Mouse (Mus musculus) midbrain, embryonic 14.5 days (tissue): Measurements from ENCODE around the gene Dok7. TPM values are rescaled to one million over a fixed set of nuclear protein-coding genes. Genes with fewer than 3 reads are reported as not detected.

ENCODE experiments used
- ATAC-seq: fragments of 200-750 bp; cut with Nextera tagmentation; 2 replicates; pipeline ENCODE4 v1.8.0; 2017; ENCODE audit warnings: moderate number of reproducible peaks, moderate library complexity; ENCODE audit not compliant: low FRiP score, low TSS enrichment
- DNase-seq: peaks from one replicate; pipeline ENCODE4 v3.0.0-alpha.2; 2015
- H3K27ac ChIP-seq: fragments of 300-500 bp; sonication (generic); replicated peaks from 2 replicates; pipeline ENCODE4 v1.5.1; 2014; ENCODE audit warnings: mild to moderate bottlenecking, low read depth, low read length, moderate library complexity
- H3K27me3 ChIP-seq: fragments of 300-500 bp; sonication (generic); 2 replicates; pipeline ENCODE4 v1.6.1; 2014; ENCODE audit warnings: low read length, control low read depth, mixed read lengths; ENCODE audit not compliant: control insufficient read depth, insufficient read depth
- H3K36me3 ChIP-seq: fragments of 300-500 bp; sonication (generic); 2 replicates; pipeline ENCODE4 v1.6.1; 2014; ENCODE audit warnings: low read length, control low read depth; ENCODE audit not compliant: control insufficient read depth, insufficient read depth
- H3K4me1 ChIP-seq: fragments of 300-500 bp; sonication (generic); 2 replicates; pipeline ENCODE4 v1.6.1; 2014; ENCODE audit warnings: mild to moderate bottlenecking, antibody characterized with exemption, low read length, control low read depth; ENCODE audit not compliant: control insufficient read depth, insufficient read depth
- H3K4me2 ChIP-seq: fragments of 300-500 bp; sonication (generic); 2 replicates; pipeline ENCODE4 v1.6.1; 2014; ENCODE audit warnings: mild to moderate bottlenecking, low read length, moderate library complexity
- H3K4me3 ChIP-seq: fragments of 300-500 bp; sonication (generic); replicated peaks from 2 replicates; pipeline ENCODE4 v1.5.1; 2014; ENCODE audit warnings: low read depth, low read length
- H3K9ac ChIP-seq: fragments of 300-500 bp; sonication (generic); replicated peaks from 2 replicates; pipeline ENCODE4 v1.6.1; 2014; ENCODE audit warnings: mild to moderate bottlenecking, low read length, moderate library complexity
- H3K9me3 ChIP-seq: fragments of 300-500 bp; sonication (generic); 2 replicates; pipeline ENCODE4 v1.6.1; 2016; ENCODE audit warnings: low read length, control low read depth, mixed read lengths; ENCODE audit not compliant: control insufficient read depth
- WGBS: fragments of 180-500 bp; shearing (Covaris S2); extraction: QIAGEN DNeasy Blood & Tissue Kit; methylation state at CpG from one replicate; pipeline ENCODE4 v1.1.7; 2014; 5-methylcytosine and 5-hydroxymethylcytosine counted together
- polyA plus RNA-seq: library from polyadenylated mRNA; unstranded; fragments of >200 nt; fragmentation: Nextera tagmentation; extraction: Ambion mirVana; gene quantifications from 2 replicates; pipeline ENCODE4 v1.2.1, GENCODE M21; 2014

Gene Dok7
- polyA plus RNA-seq, result 3.6 and 6.2 TPM in 2 replicates

DNA sequence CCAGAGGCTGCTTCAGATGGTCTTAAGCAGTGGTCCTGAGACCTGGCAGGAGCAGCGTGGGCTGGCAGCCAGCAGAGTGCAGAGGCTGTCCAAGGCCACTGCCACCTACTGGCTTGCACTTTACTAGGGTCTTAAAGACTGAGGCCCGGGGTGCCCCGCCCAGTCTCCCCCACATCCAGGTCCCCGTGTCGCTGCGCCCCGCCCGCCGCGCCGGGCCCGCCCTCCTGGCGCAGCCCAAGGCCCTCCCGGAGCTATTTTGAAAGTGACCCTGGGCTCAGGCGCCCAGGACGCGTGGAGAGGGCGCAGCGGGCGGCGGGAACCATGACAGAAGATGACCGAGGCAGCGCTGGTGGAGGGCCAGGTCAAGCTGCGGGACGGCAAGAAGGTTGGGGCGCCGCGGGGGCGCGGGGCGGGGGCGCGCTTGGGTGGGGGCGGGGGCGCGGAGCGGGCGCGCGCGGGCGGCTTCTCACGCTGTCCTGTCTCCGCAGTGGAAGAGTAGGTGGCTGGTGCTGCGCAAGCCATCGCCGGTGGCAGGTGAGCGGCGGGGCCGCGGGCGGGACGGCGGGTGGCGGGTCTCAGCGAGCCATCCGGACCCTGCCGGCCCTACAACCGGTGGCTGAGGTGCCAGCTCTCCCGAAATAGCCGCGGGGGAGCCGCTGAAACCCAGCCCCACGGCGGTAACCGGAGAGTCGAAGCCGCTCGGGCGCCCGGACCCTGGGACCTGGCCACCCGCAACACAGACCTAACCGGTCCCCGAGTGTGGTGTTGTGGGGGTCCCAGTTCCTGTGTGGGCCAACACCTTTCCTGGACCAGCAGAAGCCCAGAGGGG lies at the start of gene Dok7:
Dok7 (plus strand) TSS at position 163 of the 829 bp plus-strand sequence.
- Histone ChIP-seq H3K27ac (peak within 1 kb of the TSS; percentile 49; the same call in 1 of the 2 replicates), H3K9me3 (no peaks in the 10 kb centered on the region), H3K4me2 (peak within 1 kb of the TSS; percentile 88), H3K4me1 (peaks cover 8% of the 10 kb centered on the region), H3K36me3 (no peaks in the 10 kb centered on the region), H3K9ac (peak within 1 kb of the TSS; percentile 68), H3K4me3 (peak within 1 kb of the TSS; percentile 54), H3K27me3 (no peaks in the 10 kb centered on the region)
- 2% methylated on average over 63 of the region's 74 CpGs for WGBS
- peak; percentile 72 for DNase-seq
- peak; percentile 66; the same call in 1 of the 2 replicates for ATAC-seq

- no peak for DNase-seq
- H3K9me3 ChIP-seq, result no peaks in the 10 kb centered on the region
- 94% methylated on average over 4 of the region's 4 CpGs for WGBS
- H3K27ac ChIP-seq, result no peak overlapping the region
- no peak overlapping the region for H3K4me2 ChIP-seq
- H3K9ac ChIP-seq, result no peak overlapping the region
- H3K27me3 ChIP-seq, result no peaks in the 10 kb centered on the region
- H3K36me3 ChIP-seq, result 0 out of 2 replicates have a peak, but pooled peaks cover 3% of the 10 kb centered on the region
- peaks cover 9% of the 10 kb centered on the region for H3K4me1 ChIP-seq
- H3K4me3 ChIP-seq, result no peak overlapping the region
- no peak for ATAC-seq
Measured at GRCm38 (mm10) chr5:35009163-35009562, 47.4 kb upstream of the Dok7 start.

DNA sequence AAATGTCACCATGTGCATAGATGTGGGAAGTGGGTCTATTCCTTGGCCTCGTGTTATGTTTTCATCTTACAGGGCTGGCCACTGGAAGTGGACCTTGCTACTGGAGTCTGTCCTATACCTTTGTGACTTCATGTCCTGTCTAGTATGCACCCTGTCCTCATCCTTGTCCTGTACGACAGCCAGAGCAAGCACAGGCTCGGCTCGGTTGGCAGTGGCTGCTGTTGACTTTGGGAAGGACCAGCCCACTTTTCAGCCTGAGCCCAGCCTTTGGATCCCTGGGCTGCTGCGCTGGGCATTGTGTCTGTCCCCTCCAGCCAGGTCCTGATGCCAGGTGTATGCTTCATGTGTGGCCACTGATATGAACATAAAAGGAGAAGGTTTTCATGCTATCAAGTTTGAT lies 45.9 kb upstream of the Dok7 start:
- H3K9me3 ChIP-seq, result no peaks in the 10 kb centered on the region
- DNase-seq (no peak), ATAC-seq (no peak)
- H3K27ac ChIP-seq, result no peak overlapping the region
- no peak overlapping the region for H3K4me2 ChIP-seq
- 0 out of 2 replicates have a peak, but pooled peaks cover 3% of the 10 kb centered on the region for H3K36me3 ChIP-seq
- H3K27me3 ChIP-seq, result no peaks in the 10 kb centered on the region
- peaks cover 18% of the 10 kb centered on the region for H3K4me1 ChIP-seq
- no peak overlapping the region for H3K4me3 ChIP-seq
- no peak overlapping the region for H3K9ac ChIP-seq
- WGBS, result 79% methylated on average over 5 of the region's 5 CpGs

GRCm38 (mm10) chr5:35011156-35011923 lies 45.2 kb upstream of the Dok7 start:
- ATAC-seq (no peak), DNase-seq (no peak)
- Histone ChIP-seq H3K27ac (no peak overlapping the region), H3K9me3 (no peaks in the 10 kb centered on the region), H3K4me2 (no peak overlapping the region), H3K4me1 (peaks cover 18% of the 10 kb centered on the region), H3K27me3 (no peaks in the 10 kb centered on the region), H3K36me3 (0 out of 2 replicates have a peak, but pooled peaks cover 3% of the 10 kb centered on the region), H3K4me3 (no peak overlapping the region), H3K9ac (no peak overlapping the region)
- WGBS, result 85% methylated on average over 6 of the region's 6 CpGs

GRCm38 (mm10) chr5:35014036-35014435 lies 42.5 kb upstream of the Dok7 start:
- DNase-seq (peak; percentile 69), ATAC-seq (peak; percentile 62; the same call in 1 of the 2 replicates)
- 20% methylated on average over 6 of the region's 6 CpGs for WGBS
- Histone ChIP-seq H3K27ac (peak overlapping the region; percentile 79), H3K36me3 (no peaks in the 10 kb centered on the region), H3K4me3 (no peak overlapping the region), H3K9ac (0 out of 2 replicates have a peak overlapping the region, but pooled peaks have one; percentile 16), H3K4me2 (no peak overlapping the region), H3K4me1 (peaks cover 18% of the 10 kb centered on the region), H3K9me3 (no peaks in the 10 kb centered on the region), H3K27me3 (no peaks in the 10 kb centered on the region)

DNA sequence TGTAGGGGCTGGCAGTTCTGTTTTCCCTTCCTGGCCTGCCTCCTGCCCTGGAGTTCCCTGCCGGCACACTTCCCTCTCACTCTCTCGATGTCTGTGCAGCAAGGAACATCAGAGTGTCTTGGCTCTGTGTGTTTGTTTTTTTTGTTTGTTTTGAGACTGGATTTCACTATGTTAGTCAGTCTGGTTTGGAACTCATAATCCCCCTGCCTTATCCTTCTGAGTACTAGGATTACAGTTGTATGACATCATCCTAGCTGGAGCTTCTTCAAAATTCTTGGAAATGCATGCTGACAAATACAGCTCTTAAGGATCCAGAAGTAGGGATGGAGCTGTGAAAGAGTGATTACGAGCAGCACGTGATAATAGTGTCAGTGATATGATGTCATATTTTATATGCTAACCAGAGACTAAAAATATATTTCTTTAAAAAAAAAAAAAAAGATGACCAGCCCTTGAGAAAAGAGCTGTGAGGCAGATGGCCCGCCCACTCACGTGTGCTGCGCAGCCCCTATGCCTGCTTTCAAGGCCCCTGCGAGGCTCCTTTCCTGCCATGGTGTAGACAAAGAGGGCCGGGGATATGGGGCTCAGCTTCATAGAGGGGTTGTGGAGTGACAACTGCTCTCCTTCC lies 36.8 kb upstream of the Dok7 start:
- ATAC-seq (no peak), DNase-seq (no peak)
- Histone ChIP-seq H3K9ac (0 out of 2 replicates have a peak overlapping the region, but pooled peaks have one; percentile 6), H3K27me3 (no peaks in the 10 kb centered on the region), H3K9me3 (no peaks in the 10 kb centered on the region), H3K36me3 (peaks cover 40% of the 10 kb centered on the region), H3K27ac (no peak overlapping the region), H3K4me1 (peaks cover 2% of the 10 kb centered on the region; the same call in 1 of the 2 replicates), H3K4me2 (no peak overlapping the region), H3K4me3 (no peak overlapping the region)
- WGBS, result 78% methylated on average over 9 of the region's 9 CpGs

- DNase-seq (no peak), ATAC-seq (no peak)
- no peak overlapping the region for H3K9ac ChIP-seq
- peaks cover 49% of the 10 kb centered on the region for H3K36me3 ChIP-seq
- H3K4me1 ChIP-seq, result no peaks in the 10 kb centered on the region
- H3K27ac ChIP-seq, result no peak overlapping the region
- H3K4me3 ChIP-seq, result no peak overlapping the region
- H3K9me3 ChIP-seq, result no peaks in the 10 kb centered on the region
- H3K27me3 ChIP-seq, result no peaks in the 10 kb centered on the region
- whole genome bisulfite sequencing, result 88% methylated on average over 9 of the region's 9 CpGs
- no peak overlapping the region for H3K4me2 ChIP-seq
Measured at GRCm38 (mm10) chr5:35020410-35021241, 35.9 kb upstream of the Dok7 start.

GRCm38 (mm10) chr5:35024975-35025374 lies 31.6 kb upstream of the Dok7 start:
- no peaks in the 10 kb centered on the region for H3K4me1 ChIP-seq
- H3K9me3 ChIP-seq, result no peaks in the 10 kb centered on the region
- H3K4me3 ChIP-seq, result no peak overlapping the region
- WGBS, result 35% methylated on average over 2 of the region's 2 CpGs
- DNase-seq (peak; percentile 66), ATAC-seq (0 out of 2 replicates have a peak, but pooled peaks have one; percentile 40)
- H3K27me3 ChIP-seq, result no peaks in the 10 kb centered on the region
- H3K27ac ChIP-seq, result no peak overlapping the region
- no peak overlapping the region for H3K9ac ChIP-seq
- peaks cover 92% of the 10 kb centered on the region for H3K36me3 ChIP-seq
- H3K4me2 ChIP-seq, result no peak overlapping the region
